Mouse (Mus musculus): ENCODE results near the gene Chchd10.

The Chchd10 gene

DNA sequence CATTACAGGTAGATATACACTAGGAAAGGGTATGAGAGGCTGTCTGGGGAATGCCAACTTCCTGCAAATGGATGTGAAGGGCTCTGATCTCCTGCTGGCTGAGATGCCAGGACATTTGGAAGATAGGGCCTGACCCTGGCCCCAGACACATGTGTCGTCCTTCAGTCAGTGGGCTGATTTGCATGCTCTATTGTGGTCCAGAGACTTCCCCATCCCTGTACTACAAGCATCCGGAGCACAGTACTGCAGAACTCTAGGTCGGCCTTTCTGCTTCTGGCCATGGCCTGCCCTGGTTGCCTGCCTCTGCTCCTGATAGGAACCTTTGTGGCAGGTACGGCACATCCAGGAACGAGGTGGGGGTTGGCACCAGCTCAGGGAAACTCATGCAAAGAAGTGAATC lies 15.1 kb downstream of the Chchd10 start:
- in situ Hi-C loops (cut with MboI; ENCODE audit: unreplicated experiment in 2 of 2): no loop called here

DNA sequence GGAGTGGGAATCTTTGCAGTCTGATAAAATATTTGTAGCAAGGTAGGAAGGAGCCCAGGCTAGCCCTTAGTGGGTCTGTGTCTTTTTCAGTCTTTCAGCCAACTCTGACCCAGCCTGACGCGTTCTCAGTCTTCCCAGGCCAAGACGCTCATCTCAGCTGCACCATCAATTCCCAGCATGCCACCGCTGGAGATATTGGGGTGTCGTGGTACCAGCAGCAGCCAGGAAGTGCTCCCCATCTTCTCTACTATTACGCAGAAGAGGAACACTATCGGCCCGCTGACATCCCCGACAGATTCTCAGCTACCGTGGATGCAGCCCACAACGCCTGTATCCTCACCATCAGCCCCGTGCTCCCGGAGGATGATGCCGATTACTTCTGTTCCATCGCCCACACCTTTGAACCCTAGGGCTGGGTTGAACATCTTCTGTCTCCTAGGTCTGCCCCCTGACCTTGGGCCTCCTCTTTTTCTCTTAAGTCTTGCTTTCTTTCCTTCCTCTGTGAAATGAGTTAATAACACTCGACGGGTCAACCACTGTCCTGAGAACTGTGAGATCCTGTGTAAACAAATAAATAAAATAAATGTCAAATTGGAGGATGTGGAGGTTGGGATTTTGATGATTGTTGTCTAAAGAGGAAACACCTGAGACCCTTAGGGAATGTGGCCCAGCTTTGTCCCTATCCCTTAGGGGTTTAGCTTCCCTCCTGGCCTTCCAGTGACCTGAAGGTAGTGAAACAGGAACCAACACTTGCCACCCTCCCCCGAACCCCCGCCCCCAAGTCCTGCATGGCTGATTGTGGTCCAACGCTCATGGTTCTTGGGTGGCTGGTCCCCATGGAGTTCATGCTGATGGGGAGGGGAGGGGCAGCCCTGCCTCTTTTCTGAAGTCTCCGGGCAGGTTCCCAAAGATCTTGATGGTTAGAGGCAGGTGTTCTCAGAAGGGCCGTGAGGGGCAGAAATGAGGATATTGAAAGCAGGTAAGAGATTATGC lies 16.4 kb downstream of the Chchd10 start:
- in situ Hi-C loops (cut with MboI; ENCODE audit: unreplicated experiment in 2 of 2): loop anchor here (5.0 to 25.0 kb wide), 5 partner anchors 62 to 788 kb away; partner anchors contain the start of genes Ggt5 (in 2 of the 2) and Col6a1 (in 1 of the 2)

DNA sequence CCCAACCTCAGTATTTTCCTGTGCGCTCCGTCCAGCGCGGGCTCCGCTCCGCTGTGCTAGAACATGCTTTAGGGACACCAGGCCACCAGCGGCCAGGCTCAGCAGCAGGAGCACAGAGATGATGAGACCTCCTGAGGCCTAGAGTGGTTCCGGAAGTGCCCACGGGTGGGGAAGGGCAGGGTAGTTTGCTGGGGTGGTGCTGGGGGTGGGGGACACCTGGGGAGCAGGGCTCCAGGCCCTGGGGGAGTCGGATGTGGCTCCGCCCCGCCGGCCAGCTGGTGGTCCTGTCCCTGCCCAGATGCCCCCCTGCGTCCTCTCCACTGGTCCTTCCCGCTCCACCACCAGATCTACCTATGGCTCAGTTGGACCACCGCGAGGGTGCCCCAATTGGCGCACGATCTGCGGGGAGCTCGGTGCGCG lies 17.9 kb downstream of the Chchd10 start:
- in situ Hi-C loops (cut with MboI; ENCODE audit: unreplicated experiment in 2 of 2): loop anchor here (5.0 to 25.0 kb wide), 5 partner anchors 64 to 786 kb away; partner anchors contain the start of genes Ggt5 (in 2 of the 2) and Col6a1 (in 1 of the 2)

DNA sequence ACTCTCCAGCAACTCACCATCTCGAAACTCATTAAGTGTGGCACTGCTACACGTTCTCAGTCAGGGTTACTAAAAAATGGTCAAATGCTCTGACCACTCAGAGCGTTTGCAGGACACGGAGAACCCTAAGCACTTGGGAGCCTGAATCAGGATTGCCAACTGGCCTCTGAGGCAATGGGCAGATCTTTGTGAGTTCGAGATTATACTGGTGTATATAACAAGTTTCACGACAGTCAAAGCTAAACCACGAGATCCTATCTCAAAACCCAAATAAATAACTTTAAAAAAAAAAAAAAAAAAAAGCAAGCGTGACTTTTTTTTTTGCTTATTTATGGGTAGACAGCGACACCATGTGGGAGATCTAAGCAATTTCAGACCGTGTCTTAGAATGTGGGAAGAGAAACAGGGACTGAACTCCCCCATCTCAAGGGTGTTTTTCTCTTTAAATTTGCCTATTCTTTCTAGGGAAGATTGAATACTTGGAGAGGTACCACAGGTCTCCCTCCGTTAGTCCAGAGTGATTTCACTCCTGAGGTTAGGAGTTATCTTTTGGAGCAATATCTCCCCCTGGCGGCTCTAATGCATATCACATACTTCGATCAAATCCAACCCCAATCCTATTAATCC lies 18.6 kb downstream of the Chchd10 start:
- in situ Hi-C loops (cut with MboI; ENCODE audit: unreplicated experiment in 2 of 2): loop anchor here (5.0 to 25.0 kb wide), 5 partner anchors 64 to 786 kb away; partner anchors contain the start of genes Ggt5 (in 2 of the 2) and Col6a1 (in 1 of the 2)

DNA sequence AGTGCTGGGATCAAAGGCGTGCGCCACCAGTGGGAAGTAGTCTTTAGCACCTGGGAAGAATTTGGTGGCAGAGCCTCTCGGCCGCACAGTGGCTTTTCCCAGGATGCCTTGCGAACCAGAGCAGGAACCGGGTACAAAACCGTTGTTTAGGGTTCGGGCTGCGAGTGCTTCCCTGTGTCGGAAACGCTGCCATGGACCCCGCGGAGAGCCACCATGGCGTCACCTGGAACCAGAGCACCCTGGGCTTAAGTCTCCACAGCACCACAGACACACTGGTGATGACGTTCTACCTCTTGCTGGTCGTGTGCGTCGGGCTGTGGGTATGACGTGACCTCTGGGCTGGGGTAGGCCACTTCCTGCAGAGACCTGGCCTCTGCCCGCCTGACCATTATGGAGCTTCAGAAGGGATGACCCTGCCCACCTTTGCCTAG lies 21.5 kb downstream of the Chchd10 start, which contains the start of gene Gm5134:
TSS of gene Gm5134 (plus strand) at position 134 of the 431 bp plus-strand sequence.
- in situ Hi-C loops (cut with MboI; ENCODE audit: unreplicated experiment in 2 of 2): loop anchor here (5.0 to 25.0 kb wide), 5 partner anchors 67 to 783 kb away; partner anchors contain the start of genes Ggt5 (in 2 of the 2) and Col6a1 (in 1 of the 2)

DNA sequence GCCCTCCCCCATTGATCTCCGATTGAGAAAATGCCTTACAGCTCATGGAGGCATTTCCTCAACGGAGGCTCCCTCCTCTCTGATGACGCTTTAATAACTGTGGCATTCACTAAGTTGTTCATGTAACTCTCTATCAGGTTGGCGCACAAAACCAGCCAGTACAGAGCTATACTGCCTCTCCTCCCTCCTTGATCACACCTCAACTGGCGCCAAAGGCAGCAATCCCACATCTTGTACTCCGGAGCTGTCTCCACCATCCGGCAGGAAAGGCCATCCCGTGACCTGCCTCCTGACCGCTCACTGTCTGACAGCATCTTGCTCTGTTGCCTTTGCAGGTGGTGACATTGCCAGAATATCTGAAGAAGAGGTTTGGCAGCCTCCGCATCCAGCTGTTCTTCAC lies 40.9 kb downstream of the Chchd10 start:
- in situ Hi-C loops (cut with MboI; ENCODE audit: unreplicated experiment in 2 of 2): loop anchor here (5.0 to 25.0 kb wide), 6 partner anchors 63 to 763 kb away; partner anchors contain the start of gene Col6a1 (in 1 of the 2)

DNA sequence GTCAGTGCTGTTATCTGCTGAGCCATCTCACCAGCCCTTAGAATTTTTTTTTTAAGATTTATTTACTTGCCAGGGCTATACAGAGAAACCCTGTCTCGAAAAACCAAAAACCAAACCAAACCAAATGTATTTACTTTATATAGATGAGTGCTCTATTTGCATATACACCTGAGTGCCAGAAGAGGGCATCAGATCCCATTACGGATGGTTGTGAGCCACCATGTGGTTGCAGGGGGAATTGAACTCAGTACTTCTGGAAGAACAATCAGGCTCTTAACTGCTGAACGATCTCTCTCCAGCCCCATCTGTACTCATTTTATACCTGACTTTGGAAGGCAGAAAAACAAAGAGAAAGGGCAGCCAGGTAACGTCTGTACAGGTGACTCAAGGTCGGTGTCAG lies 42.3 kb downstream of the Chchd10 start:
- in situ Hi-C loops (cut with MboI; ENCODE audit: unreplicated experiment in 2 of 2): loop anchor here in 1 of 2 experiments (5.0 to 10.0 kb wide), 3 partner anchors 57 to 760 kb away; partner anchors contain the start of gene Zfp280b

DNA sequence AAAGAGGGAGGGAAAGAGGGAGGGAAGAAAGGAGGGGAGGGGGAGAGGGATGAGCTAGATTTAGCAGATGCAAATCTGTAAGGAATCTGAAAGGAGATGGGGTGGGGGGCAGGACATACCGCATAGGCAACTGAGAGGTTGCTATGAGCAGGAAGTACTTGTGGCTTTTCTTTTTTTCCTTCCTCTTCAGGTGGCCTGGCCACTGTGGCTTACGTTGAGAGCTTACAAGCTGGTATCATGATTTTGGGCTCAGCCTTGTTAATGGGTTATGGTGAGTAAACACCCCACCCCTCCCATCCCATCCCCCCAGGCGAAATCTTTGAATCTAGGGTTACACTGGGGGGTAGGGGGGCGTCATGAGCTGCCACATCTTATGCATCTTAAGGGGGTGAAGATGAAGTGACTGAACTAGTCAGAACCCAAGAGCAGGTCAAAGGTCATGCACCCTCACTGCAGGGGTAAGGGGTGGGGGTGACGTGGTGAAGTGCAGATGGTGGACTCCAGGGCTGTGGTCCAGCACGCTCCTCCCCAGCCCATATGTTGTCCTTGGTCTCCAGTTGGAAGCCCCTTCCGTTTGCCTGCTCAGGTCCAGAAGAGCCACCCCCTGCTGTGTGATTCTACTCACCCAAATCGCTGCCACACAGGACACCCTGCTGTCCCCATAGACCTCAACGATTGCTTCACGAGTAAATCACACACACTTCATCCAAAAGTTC lies 45.3 kb downstream of the Chchd10 start:
- in situ Hi-C loops (cut with MboI; ENCODE audit: unreplicated experiment in 2 of 2): loop anchor here in 1 of 2 experiments (5.0 to 10.0 kb wide), 3 partner anchors 54 to 757 kb away; partner anchors contain the start of gene Zfp280b

DNA sequence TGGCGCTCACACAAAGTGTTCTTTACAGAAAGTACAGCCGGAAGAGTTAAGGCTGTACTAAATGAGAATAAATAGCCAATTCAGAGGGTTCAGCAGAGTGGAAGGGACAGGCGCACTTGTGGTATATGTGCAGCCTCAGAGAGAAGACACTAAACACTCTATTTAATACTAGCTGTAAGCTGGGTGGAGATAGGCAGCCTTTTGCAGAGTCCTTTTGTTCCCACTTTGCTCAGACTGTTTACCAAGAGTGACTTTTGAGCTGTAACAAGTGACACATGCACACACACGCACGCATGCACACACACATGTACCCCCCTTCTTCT lies 45.9 kb downstream of the Chchd10 start:
- in situ Hi-C loops (cut with MboI; ENCODE audit: unreplicated experiment in 2 of 2): loop anchor here in 1 of 2 experiments (5.0 to 10.0 kb wide), 3 partner anchors 54 to 756 kb away; partner anchors contain the start of gene Zfp280b

DNA sequence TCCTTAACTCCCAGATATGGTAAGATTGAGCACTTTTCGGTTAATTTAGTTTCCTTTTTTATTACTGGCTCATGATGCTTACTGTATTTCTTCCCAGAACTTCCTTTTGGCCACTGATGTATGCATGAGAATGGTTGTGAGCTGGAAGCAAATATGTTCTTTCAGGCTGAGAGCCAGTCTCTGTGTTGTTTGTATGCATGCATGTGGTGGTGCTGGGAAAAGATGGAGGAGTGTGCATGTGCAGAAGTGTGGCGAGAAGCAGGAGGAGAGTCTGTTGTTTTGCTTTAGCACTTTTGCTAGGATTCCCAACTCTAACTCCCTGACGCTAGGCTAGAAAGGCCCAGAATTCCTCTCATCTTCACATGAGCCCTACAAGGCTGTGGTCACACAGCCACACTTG lies 46.5 kb downstream of the Chchd10 start:
- in situ Hi-C loops (cut with MboI; ENCODE audit: unreplicated experiment in 2 of 2): loop anchor here in 1 of 2 experiments (5.0 to 10.0 kb wide), 3 partner anchors 53 to 755 kb away; partner anchors contain the start of gene Zfp280b
